Mouse (Mus musculus): ENCODE data around the gene Bbs9. TPM values are rescaled to one million over a fixed set of nuclear protein-coding genes. Genes with fewer than 3 reads are reported as not detected.

Bbs9 gene
- polyA plus RNA-seq, 1 experiment: 15.3 TPM

DNA sequence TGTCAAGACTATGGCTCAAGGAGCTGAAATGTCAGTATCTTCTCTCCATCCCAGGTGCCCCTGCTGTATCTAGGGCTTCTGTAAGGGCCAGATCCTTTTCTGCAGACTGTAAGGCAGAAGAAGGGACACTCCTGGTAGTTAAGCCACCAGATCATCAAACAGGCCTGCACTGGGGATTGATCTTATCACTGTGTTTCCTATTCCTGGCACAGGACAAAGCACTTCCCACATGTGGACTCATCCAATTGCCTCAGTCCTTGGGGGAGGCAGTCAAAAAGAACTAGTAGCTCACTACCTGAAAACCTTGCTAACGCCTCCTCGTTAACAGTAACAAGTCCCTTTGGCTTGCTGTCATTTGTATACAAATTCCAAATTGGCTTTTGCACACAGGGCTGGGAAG, 336.4 kb downstream of the Bbs9 start:
- H3K4me3 ChIP-seq (replicated peaks; ENCODE audit: extremely low read depth, low read depth, low read length): no peak overlapping the region
- 92% methylated on average over 2 of the region's 2 CpGs for WGBS
- H3K4me1 ChIP-seq (ENCODE audit: control insufficient read depth, insufficient read depth, low read length): 0 out of 2 replicates have a peak, but pooled peaks cover 2% of the 10 kb centered on the region
- TF ChIP-seq POLR2A (IDR thresholded peaks at IDR 0.05; ENCODE audit: borderline replicate concordance, extremely low read depth, low read depth, low read length) (no peak), CTCF (IDR thresholded peaks at IDR 0.05; ENCODE audit: insufficient read depth, low read length) (no peak)
- DNase-seq: no peak

DNA sequence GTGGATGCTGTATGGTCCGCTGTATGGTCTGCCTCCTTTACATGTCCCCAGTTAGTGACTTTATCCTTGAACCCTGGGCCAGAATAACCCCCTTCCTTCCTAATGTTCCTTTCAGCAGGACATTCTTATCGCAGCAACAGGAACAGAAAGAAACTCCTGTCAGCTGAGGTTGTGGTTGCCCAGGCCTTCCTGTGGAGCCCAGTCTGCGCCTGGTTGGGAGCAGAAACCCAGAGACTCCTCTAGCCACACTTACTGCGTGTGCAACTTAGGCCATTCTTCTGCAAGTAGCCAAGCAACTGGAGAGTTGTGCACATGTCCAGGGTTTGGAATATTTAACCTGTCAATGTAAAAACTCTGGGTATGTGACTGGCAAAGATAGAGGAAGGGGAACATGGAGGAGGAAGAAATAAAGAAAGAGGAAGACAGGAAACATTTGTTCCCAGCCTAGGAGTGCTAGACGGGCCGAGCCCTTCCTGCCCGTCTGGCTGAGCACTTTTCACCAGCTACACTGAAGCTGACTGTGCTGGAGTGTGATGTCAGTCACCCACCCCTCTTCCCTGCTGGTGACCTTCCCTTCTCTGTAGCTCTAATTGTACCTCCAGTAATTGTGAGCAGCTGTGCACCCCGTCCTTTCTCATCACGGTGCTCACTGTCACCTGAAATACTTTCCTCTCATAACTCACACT, 339.0 kb downstream of the Bbs9 start:
- TF ChIP-seq POLR2A (IDR thresholded peaks at IDR 0.05; ENCODE audit: borderline replicate concordance, extremely low read depth, low read depth, low read length) (no peak), CTCF (IDR thresholded peaks at IDR 0.05; ENCODE audit: insufficient read depth, low read length) (no peak)
- no peak for DNase-seq
- Histone ChIP-seq H3K4me1 (ENCODE audit: control insufficient read depth, insufficient read depth, low read length) (0 out of 2 replicates have a peak, but pooled peaks cover 2% of the 10 kb centered on the region), H3K4me3 (replicated peaks; ENCODE audit: extremely low read depth, low read depth, low read length) (no peak overlapping the region)
- 47% methylated on average over 9 of the region's 9 CpGs for WGBS

GRCm38 (mm10) chr9:22815093-22815458, 339.6 kb downstream of the Bbs9 start:
- Histone ChIP-seq H3K4me3 (replicated peaks; ENCODE audit: extremely low read depth, low read depth, low read length) (no peak overlapping the region), H3K4me1 (ENCODE audit: control insufficient read depth, insufficient read depth, low read length) (0 out of 2 replicates have a peak, but pooled peaks cover 2% of the 10 kb centered on the region)
- 58% methylated on average over 7 of the region's 7 CpGs for WGBS
- no peak for TF ChIP-seq CTCF (IDR thresholded peaks at IDR 0.05; ENCODE audit: insufficient read depth, low read length)
- TF ChIP-seq POLR2A (IDR thresholded peaks at IDR 0.05; ENCODE audit: borderline replicate concordance, extremely low read depth, low read depth, low read length): no peak
- DNase-seq: no peak

DNA sequence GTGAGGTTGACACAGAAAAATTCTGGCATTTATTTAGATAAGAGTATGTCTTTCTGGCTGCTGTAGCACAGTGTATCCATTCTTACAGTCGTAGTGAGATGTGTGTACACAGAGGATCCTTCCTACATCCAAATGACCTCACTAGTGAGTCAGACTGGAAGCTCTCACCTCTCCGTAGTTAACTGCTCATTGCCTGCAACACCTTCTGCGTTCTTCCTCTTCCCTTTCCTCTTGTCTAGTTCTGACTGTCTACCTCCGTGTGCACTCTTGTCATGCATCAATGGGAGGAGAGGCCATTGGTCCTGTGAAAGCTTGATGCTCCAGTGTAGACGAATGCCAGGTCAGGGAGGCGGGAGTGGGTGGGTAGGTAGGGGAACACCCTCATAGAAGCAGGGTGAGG, 344.0 kb downstream of the Bbs9 start:
- Histone ChIP-seq H3K4me1 (ENCODE audit: control insufficient read depth, insufficient read depth, low read length) (no peaks in the 10 kb centered on the region), H3K4me3 (replicated peaks; ENCODE audit: extremely low read depth, low read depth, low read length) (no peak overlapping the region)
- WGBS: 78% methylated on average over 6 of the region's 6 CpGs
- no peak for DNase-seq
- no peak for TF ChIP-seq CTCF (IDR thresholded peaks at IDR 0.05; ENCODE audit: insufficient read depth, low read length)
- no peak for TF ChIP-seq POLR2A (IDR thresholded peaks at IDR 0.05; ENCODE audit: borderline replicate concordance, extremely low read depth, low read depth, low read length)

DNA sequence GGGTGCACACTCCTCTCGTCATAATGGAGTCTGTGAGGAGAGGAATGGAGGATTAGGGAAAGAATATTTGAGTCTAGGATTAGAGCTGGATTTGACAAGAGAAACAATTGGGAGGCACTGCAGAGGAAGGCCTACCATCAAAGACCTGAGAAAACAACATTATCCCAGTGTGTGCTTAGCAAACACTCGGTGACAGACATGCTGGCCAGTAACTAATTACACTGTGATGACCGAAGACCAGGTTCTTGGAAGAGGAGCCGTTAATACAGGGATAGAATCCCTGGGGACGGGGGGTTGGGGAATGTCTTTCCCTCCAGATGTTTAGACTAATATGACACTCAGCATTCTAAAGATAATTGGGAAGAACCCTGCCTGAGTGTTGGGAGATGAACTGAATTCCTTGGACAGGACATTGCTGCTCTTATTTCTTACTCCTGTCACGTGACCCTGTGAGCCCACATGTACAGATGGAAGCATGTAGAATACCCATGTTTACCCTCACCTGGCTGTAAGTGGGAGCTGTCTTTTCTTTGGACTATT, 345.2 kb downstream of the Bbs9 start:
- no peak for DNase-seq
- TF ChIP-seq CTCF (IDR thresholded peaks at IDR 0.05; ENCODE audit: insufficient read depth, low read length) (no peak), POLR2A (IDR thresholded peaks at IDR 0.05; ENCODE audit: borderline replicate concordance, extremely low read depth, low read depth, low read length) (no peak)
- H3K4me3 ChIP-seq (replicated peaks; ENCODE audit: extremely low read depth, low read depth, low read length): no peak overlapping the region
- 50% methylated on average over 6 of the region's 6 CpGs for WGBS
- no peaks in the 10 kb centered on the region for H3K4me1 ChIP-seq (ENCODE audit: control insufficient read depth, insufficient read depth, low read length)

DNA sequence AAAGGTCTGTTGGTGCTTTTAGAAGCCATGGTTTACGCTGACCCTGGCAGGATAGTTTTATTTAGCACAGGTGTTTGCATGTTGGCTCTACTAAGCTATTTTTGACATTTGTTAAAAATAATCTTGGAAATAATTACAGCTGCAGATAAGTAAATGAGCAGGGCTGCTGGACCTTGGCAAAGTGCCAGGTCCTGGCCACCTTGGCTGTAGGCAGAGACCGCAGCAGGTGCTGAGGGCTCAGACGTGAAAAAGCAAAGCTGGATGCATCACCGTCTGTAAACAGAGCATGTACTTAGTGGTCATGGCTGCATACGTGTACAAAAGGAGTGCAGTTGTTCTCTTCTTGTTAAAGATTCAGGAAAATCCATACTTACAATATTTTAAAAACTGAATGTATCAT, 347.3 kb downstream of the Bbs9 start:
- DNase-seq: no peak
- WGBS: 63% methylated on average over 5 of the region's 5 CpGs
- TF ChIP-seq POLR2A (IDR thresholded peaks at IDR 0.05; ENCODE audit: borderline replicate concordance, extremely low read depth, low read depth, low read length) (no peak), CTCF (IDR thresholded peaks at IDR 0.05; ENCODE audit: insufficient read depth, low read length) (no peak)
- Histone ChIP-seq H3K4me1 (ENCODE audit: control insufficient read depth, insufficient read depth, low read length) (no peaks in the 10 kb centered on the region), H3K4me3 (replicated peaks; ENCODE audit: extremely low read depth, low read depth, low read length) (no peak overlapping the region)

DNA sequence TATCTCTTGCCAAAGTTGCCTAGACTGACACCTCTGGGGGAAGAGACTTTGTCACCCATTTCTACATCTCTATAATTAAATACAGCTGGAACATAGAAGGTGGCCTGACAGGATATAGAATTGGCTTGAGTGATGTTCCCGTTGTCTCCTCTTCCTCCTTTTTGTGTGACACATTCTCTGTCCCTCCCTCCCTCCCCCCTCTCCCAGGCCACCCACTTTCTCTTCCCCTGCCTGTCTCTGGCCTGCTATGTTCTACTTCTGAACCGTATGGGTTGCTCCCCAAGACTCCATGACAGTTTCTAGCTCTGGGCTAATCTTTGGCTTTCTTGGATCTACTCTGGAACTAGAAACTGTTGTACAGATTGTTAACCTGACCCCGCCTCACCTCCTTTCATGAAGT, 348.3 kb downstream of the Bbs9 start:
- no peak for DNase-seq
- WGBS: 65% methylated on average over 3 of the region's 3 CpGs
- no peaks in the 10 kb centered on the region for H3K4me1 ChIP-seq (ENCODE audit: control insufficient read depth, insufficient read depth, low read length)
- no peak overlapping the region for H3K4me3 ChIP-seq (replicated peaks; ENCODE audit: extremely low read depth, low read depth, low read length)
- TF ChIP-seq POLR2A (IDR thresholded peaks at IDR 0.05; ENCODE audit: borderline replicate concordance, extremely low read depth, low read depth, low read length): no peak
- TF ChIP-seq CTCF (IDR thresholded peaks at IDR 0.05; ENCODE audit: insufficient read depth, low read length): no peak

DNA sequence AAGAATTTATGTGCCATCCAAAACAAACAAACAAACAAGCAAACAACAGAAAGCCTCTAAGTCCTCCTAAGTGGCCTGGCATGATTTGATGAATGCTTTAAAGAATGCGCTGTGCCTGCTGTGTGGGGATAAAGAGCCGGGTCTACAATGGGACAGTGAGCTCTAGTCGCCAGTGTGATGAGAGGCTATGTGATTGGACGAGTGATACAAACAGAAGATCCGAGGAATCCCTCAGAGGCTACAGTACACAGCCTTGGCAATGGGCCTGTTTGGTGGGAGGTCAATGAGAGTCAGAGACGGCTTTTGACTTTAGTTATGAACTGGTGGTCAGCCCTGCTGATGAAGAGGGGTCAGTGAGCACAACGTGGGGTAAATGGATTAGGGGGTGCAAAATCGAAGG, 349.4 kb downstream of the Bbs9 start:
- H3K4me3 ChIP-seq (replicated peaks; ENCODE audit: extremely low read depth, low read depth, low read length): no peak overlapping the region
- TF ChIP-seq CTCF (IDR thresholded peaks at IDR 0.05; ENCODE audit: insufficient read depth, low read length): no peak
- TF ChIP-seq POLR2A (IDR thresholded peaks at IDR 0.05; ENCODE audit: borderline replicate concordance, extremely low read depth, low read depth, low read length): no peak
- DNase-seq: no peak
- WGBS: 64% methylated on average over 8 of the region's 8 CpGs
- H3K4me1 ChIP-seq (ENCODE audit: control insufficient read depth, insufficient read depth, low read length): no peaks in the 10 kb centered on the region

GRCm38 (mm10) chr9:22826571-22826990, 351.1 kb downstream of the Bbs9 start:
- Histone ChIP-seq H3K4me1 (ENCODE audit: control insufficient read depth, insufficient read depth, low read length) (no peaks in the 10 kb centered on the region), H3K4me3 (replicated peaks; ENCODE audit: extremely low read depth, low read depth, low read length) (no peak overlapping the region)
- TF ChIP-seq POLR2A (IDR thresholded peaks at IDR 0.05; ENCODE audit: borderline replicate concordance, extremely low read depth, low read depth, low read length) (no peak), CTCF (IDR thresholded peaks at IDR 0.05; ENCODE audit: insufficient read depth, low read length) (no peak)
- WGBS: 54% methylated on average over 3 of the region's 3 CpGs
- no peak for DNase-seq

GRCm38 (mm10) chr9:22827176-22827770, 351.8 kb downstream of the Bbs9 start:
- 80% methylated on average over 2 of the region's 2 CpGs for WGBS
- Histone ChIP-seq H3K4me3 (replicated peaks; ENCODE audit: extremely low read depth, low read depth, low read length) (no peak overlapping the region), H3K4me1 (ENCODE audit: control insufficient read depth, insufficient read depth, low read length) (no peaks in the 10 kb centered on the region)
- DNase-seq: no peak
- TF ChIP-seq POLR2A (IDR thresholded peaks at IDR 0.05; ENCODE audit: borderline replicate concordance, extremely low read depth, low read depth, low read length) (no peak), CTCF (IDR thresholded peaks at IDR 0.05; ENCODE audit: insufficient read depth, low read length) (no peak)
